Mouse (Mus musculus) limb, embryonic 14.5 days (tissue): Measurements from ENCODE around the gene Ccdc38. TPM values are rescaled to one million over a fixed set of nuclear protein-coding genes. Genes with fewer than 3 reads are reported as not detected.

Source experiments
- ATAC-seq: fragments of 200-750 bp; cut with Nextera tagmentation; 2 replicates; pipeline ENCODE4 v1.8.0; 2017; ENCODE audit warnings: low read depth, moderate number of reproducible peaks, moderate TSS enrichment; ENCODE audit not compliant: low FRiP score
- DNase-seq: peaks from one replicate; pipeline ENCODE4 v3.0.0-alpha.2; 2015; ENCODE audit warnings: low spot score
- H3K27ac ChIP-seq: fragments of 300-500 bp; sonication (generic); replicated peaks from 2 replicates; pipeline ENCODE4 v1.5.1; 2014; ENCODE audit warnings: low read depth, mild to moderate bottlenecking, low read length, moderate library complexity, mixed read lengths
- H3K27me3 ChIP-seq: fragments of 300-500 bp; sonication (generic); 2 replicates; pipeline ENCODE4 v1.6.1; 2014; ENCODE audit warnings: low read length, mixed read lengths; ENCODE audit not compliant: control insufficient read depth, insufficient read depth
- H3K36me3 ChIP-seq: fragments of 300-500 bp; sonication (generic); 2 replicates; pipeline ENCODE4 v1.6.1; 2014; ENCODE audit warnings: mild to moderate bottlenecking, low read length, moderate library complexity, mixed read lengths; ENCODE audit not compliant: control insufficient read depth, insufficient read depth
- H3K4me1 ChIP-seq: fragments of 300-500 bp; sonication (generic); 2 replicates; pipeline ENCODE4 v1.6.1; 2014; ENCODE audit warnings: antibody characterized with exemption, low read length, mixed read lengths; ENCODE audit not compliant: control insufficient read depth, insufficient read depth
- H3K4me2 ChIP-seq: fragments of 300-500 bp; sonication (generic); replicated peaks from 2 replicates; pipeline ENCODE4 v1.6.1; 2014; ENCODE audit warnings: low read depth, mild to moderate bottlenecking, low read length, moderate library complexity; ENCODE audit not compliant: severe bottlenecking
- H3K4me3 ChIP-seq: fragments of 300-500 bp; sonication (generic); replicated peaks from 2 replicates; pipeline ENCODE4 v1.5.1; 2014; ENCODE audit warnings: low read length
- H3K9ac ChIP-seq: fragments of 300-500 bp; sonication (generic); 2 replicates; pipeline ENCODE4 v1.6.1; 2014; ENCODE audit warnings: mild to moderate bottlenecking, low read depth, low read length, moderate library complexity; ENCODE audit not compliant: severe bottlenecking
- H3K9me3 ChIP-seq: fragments of 300-500 bp; sonication (generic); 2 replicates; pipeline ENCODE4 v1.6.1; 2016; ENCODE audit warnings: low read length; ENCODE audit not compliant: control insufficient read depth
- POLR2A ChIP-seq: fragments of 200-500 bp; IDR thresholded peaks from 2 replicates; pipeline ENCODE4 v1.8.0; 2012; ENCODE audit warnings: inconsistent platforms, mild to moderate bottlenecking, moderate library complexity, borderline replicate concordance; ENCODE audit not compliant: insufficient read depth, insufficient read length; ENCODE audit errors: extremely low read depth
- WGBS: fragments of 180-500 bp; shearing (Covaris S2); extraction: QIAGEN DNeasy Blood & Tissue Kit; methylation state at CpG from one replicate; pipeline ENCODE4 v1.1.7; 2014; 5-methylcytosine and 5-hydroxymethylcytosine counted together
- polyA plus RNA-seq, 2 experiments: library from polyadenylated mRNA; depleted of rRNA in 1 of 2; stranded (reverse) in 1 of 2; unstranded in 1 of 2; fragments of >200 nt; fragmentation: Nextera tagmentation in 1 of 2; extraction: Ambion mirVana in 1 of 2; gene quantifications; 2 replicates each; pipeline versions ENCODE4 v1.2.1 to v1.2.3; 2012 to 2014

Ccdc38 gene
- polyA plus RNA-seq, 2 experiments, result 0.01 to 0.39 TPM

DNA sequence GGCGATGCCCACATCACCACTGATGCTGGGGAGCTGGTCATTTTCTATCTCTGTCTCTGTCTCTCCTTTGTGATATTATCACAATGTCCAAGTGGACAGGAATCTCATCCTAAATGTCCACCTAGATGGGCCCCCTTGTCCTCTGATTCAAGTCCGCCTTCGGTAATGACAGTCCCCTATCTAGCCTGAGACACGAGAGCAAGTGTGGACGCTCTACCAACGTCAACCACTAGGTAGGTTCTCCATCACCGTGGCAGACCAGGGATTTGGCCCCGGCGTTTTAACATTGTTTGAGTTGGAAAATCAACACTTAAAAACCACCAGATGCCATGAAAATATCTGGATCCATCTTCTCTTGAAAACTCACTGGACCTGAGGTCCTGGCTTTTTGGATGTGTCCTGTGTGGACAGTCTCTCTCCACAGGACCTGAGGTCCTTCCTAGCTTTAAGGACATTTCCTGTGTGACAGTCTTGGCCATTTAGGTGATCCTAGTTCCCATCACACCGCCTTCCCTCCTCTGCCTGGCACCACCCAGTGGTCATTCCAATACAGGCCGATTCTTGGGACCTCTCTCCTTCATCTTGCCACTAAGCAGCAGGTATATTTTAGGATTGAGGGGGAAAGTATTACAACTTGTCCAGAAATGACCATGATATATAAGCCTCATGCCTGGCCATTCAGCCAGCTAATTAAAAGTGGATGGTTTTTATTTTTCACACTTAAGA lies 27.6 kb downstream of the Ccdc38 start:
- no peak overlapping the region for H3K27ac ChIP-seq
- no peaks in the 10 kb centered on the region for H3K27me3 ChIP-seq
- ATAC-seq (no peak), DNase-seq (no peak)
- no peak for TF ChIP-seq POLR2A
- H3K9ac ChIP-seq, result no peak overlapping the region
- WGBS, result 90% methylated on average over 11 of the region's 11 CpGs
- H3K4me1 ChIP-seq, result no peaks in the 10 kb centered on the region
- no peak overlapping the region for H3K4me3 ChIP-seq
- no peak overlapping the region for H3K4me2 ChIP-seq
- H3K36me3 ChIP-seq, result no peaks in the 10 kb centered on the region
- no peaks in the 10 kb centered on the region for H3K9me3 ChIP-seq

DNA sequence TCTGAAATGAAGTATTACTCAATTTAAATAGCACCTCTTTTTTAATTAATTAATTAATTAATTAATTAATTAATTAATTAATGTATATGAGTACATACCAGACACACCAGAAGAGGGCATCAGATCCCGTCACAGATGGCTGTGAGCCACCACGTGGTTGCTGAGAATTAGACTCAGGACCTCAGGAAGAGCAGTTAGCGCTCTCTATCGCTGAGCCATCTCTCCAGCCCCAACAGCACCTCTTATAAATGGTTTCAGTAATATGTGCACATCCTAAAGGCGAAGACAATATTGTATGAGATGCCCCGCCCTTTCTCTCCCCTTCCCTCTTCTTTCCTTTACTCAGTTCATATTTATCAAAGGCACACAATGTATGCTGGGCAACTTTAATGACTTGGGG lies 28.2 kb downstream of the Ccdc38 start:
- ATAC-seq, result no peak

DNA sequence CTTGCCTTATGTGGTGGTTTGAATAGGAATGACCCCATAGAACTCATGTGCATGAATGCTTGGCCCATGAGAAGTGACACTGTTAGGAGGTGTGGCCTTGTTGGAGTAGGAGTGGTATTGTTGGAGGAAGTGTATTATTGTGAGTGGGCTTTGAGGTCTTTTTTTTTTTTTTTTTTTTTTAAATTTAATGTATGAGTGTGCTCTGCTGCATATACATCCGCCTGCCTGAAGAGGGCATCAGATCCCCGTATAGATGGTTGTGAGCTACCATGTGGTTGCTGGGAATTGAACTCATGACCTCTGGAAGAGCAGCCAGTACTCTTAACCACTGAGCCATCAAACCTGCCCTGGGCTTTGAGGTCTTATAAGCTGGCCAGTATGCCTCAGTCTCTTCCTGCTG lies 31.8 kb downstream of the Ccdc38 start:
- Histone ChIP-seq H3K36me3 (no peaks in the 10 kb centered on the region), H3K4me2 (no peak overlapping the region), H3K9me3 (no peaks in the 10 kb centered on the region), H3K27me3 (no peaks in the 10 kb centered on the region), H3K4me1 (no peaks in the 10 kb centered on the region), H3K9ac (no peak overlapping the region), H3K4me3 (no peak overlapping the region), H3K27ac (no peak overlapping the region)
- WGBS, result 54% methylated on average over 2 of the region's 2 CpGs
- ATAC-seq (no peak), DNase-seq (no peak)
- TF ChIP-seq POLR2A, result no peak

More for the DNA sequence above, 28.2 kb downstream of the Ccdc38 start:
- no peak for TF ChIP-seq POLR2A
- WGBS, result 84% methylated on average over 6 of the region's 6 CpGs
- no peaks in the 10 kb centered on the region for H3K9me3 ChIP-seq
- no peaks in the 10 kb centered on the region for H3K4me1 ChIP-seq
- no peak for DNase-seq
- H3K4me3 ChIP-seq, result no peak overlapping the region
- no peak overlapping the region for H3K27ac ChIP-seq
- H3K4me2 ChIP-seq, result no peak overlapping the region
- no peak overlapping the region for H3K9ac ChIP-seq
- no peaks in the 10 kb centered on the region for H3K36me3 ChIP-seq
- no peaks in the 10 kb centered on the region for H3K27me3 ChIP-seq

DNA sequence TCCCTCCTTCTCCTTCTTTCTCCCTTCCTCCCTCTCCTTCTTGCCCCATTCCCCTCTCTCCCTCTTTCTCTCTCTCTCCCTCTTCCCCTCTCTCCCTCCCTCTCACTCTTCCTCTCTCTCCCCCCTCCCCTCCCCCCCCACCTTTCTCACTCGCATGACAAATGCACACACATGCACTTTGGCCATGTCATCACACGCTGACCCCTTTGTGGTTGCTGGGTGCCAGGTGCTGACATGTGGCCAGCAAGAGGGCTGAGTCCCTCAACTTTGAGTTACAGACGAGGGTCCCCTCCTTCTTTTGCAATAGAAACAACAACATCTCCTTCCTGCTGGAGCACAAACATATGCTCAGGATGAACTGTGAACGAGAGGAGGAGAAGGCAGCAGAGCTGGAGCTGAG lies 34.5 kb downstream of the Ccdc38 start:
- Histone ChIP-seq H3K9ac (no peak overlapping the region), H3K4me3 (no peak overlapping the region), H3K27ac (no peak overlapping the region), H3K9me3 (no peaks in the 10 kb centered on the region), H3K4me1 (no peaks in the 10 kb centered on the region), H3K27me3 (no peaks in the 10 kb centered on the region), H3K4me2 (no peak overlapping the region), H3K36me3 (0 out of 2 replicates have a peak, but pooled peaks cover 6% of the 10 kb centered on the region)
- ATAC-seq, result no peak
- DNase-seq, result no peak
- WGBS, result 57% methylated on average over 4 of the region's 4 CpGs
- no peak for TF ChIP-seq POLR2A

DNA sequence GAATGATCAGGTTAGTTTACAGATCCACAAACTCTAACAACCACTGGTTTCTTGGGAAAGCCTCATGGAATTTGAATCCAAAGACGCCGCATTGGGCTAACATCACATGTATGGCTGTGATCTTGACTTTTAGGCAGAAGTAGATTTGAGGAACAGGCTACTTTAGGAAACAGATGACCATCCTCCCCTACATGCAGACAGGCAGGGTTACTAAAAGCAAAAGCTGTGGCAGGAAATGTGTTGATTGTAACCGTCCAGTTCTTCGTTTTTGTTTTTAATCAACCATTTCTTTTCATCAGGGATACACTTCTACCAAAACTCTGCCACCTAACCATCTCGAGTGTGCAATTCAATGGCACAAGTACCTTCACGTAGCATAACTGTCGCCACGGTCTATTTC lies 35.5 kb downstream of the Ccdc38 start:
- no peak overlapping the region for H3K4me3 ChIP-seq
- H3K4me2 ChIP-seq, result no peak overlapping the region
- ATAC-seq, result no peak
- DNase-seq, result no peak
- no peak overlapping the region for H3K27ac ChIP-seq
- 88% methylated on average over 8 of the region's 8 CpGs for WGBS
- 0 out of 2 replicates have a peak, but pooled peaks cover 6% of the 10 kb centered on the region for H3K36me3 ChIP-seq
- H3K27me3 ChIP-seq, result no peaks in the 10 kb centered on the region
- H3K4me1 ChIP-seq, result no peaks in the 10 kb centered on the region
- TF ChIP-seq POLR2A, result no peak
- H3K9me3 ChIP-seq, result no peaks in the 10 kb centered on the region
- no peak overlapping the region for H3K9ac ChIP-seq
